Mouse (Mus musculus): ENCODE measurements around the gene Thap4.
"Not testable (repeated sequence)": the region's sequence is repeated elsewhere in the genome, so short reads cannot be mapped to it uniquely, and the experiment has no call there.

Gene Thap4

GRCm38 (mm10) chr1:93689901-93690496, 64.7 kb downstream of the Thap4 start:
- DNase-seq = no peak

- peak; percentile 98 for DNase-seq
These were observed 66.5 kb downstream of the Thap4 start for GRCm38 (mm10) chr1:93688154-93688553.

- DNase-seq = peak; percentile 92
These were observed 67.7 kb downstream of the Thap4 start for GRCm38 (mm10) chr1:93686961-93687320.

- peak; percentile 95 for DNase-seq
These were observed 68.3 kb downstream of the Thap4 start for GRCm38 (mm10) chr1:93686245-93686960.

GRCm38 (mm10) chr1:93685401-93686244, 69.0 kb downstream of the Thap4 start, which contains the start of gene Bok:
Gene Bok (plus strand): TSS chr1:93685660.
- peak; percentile 99 for DNase-seq

GRCm38 (mm10) chr1:93679889-93680568, 74.6 kb downstream of the Thap4 start:
- DNase-seq = peak; percentile 98

GRCm38 (mm10) chr1:93678386-93678785, 76.3 kb downstream of the Thap4 start:
- peak; percentile 95 for DNase-seq

- no peak for DNase-seq
These were observed 82.0 kb downstream of the Thap4 start for GRCm38 (mm10) chr1:93672682-93673081.

- DNase-seq = no peak
These were observed 84.7 kb downstream of the Thap4 start for GRCm38 (mm10) chr1:93669941-93670340.

GRCm38 (mm10) chr1:93668791-93669548, 85.7 kb downstream of the Thap4 start:
- DNase-seq = peak; percentile 99

- peak; percentile 89 for DNase-seq
These were observed 86.8 kb downstream of the Thap4 start for GRCm38 (mm10) chr1:93667760-93668400.

- DNase-seq = not testable (repeated sequence)
These were observed 96.1 kb downstream of the Thap4 start, which contains the start of gene Stk25 for GRCm38 (mm10) chr1:93658559-93658958. Gene Stk25 (minus strand): TSS chr1:93658659.

- no peak for DNase-seq
These were observed 97.7 kb downstream of the Thap4 start for GRCm38 (mm10) chr1:93657025-93657360.

GRCm38 (mm10) chr1:93656325-93657024, 98.2 kb downstream of the Thap4 start:
- DNase-seq = no peak

- no peak for DNase-seq
These were observed 99.9 kb downstream of the Thap4 start for GRCm38 (mm10) chr1:93654798-93655197.

GRCm38 (mm10) chr1:93654275-93654674, 100.4 kb downstream of the Thap4 start:
- no peak for DNase-seq
